Mouse (Mus musculus) testis, postnatal 10 days (tissue): ENCODE measurements around the gene Gzmd.
"Not testable (repeated sequence)": the region's sequence is repeated elsewhere in the genome, so short reads cannot be mapped to it uniquely, and the experiment has no call there.

Source experiments
- DNase-seq: peaks from one replicate; pipeline ENCODE4 v3.0.0; 2021; ENCODE audit warnings: low spot score

Gzmd gene

GRCm38 (mm10) chr14:56132508-56132907, at the start of gene Gzmd:
Gzmd (minus strand) TSS chr14:56132608.
- DNase-seq, result not testable (repeated sequence)

- peak; percentile 80 for DNase-seq
Measured at GRCm38 (mm10) chr14:56177651-56178050, 45.2 kb upstream of the Gzmd start.

GRCm38 (mm10) chr14:56174499-56174898, 42.1 kb upstream of the Gzmd start, which contains the start of gene Gzmn:
Gzmn (minus strand) TSS chr14:56174599.
- no peak for DNase-seq

- DNase-seq, result no peak
Measured at GRCm38 (mm10) chr14:56173396-56173795, 41.0 kb upstream of the Gzmd start.

- DNase-seq, result no peak
Measured at GRCm38 (mm10) chr14:56172744-56173143, 40.3 kb upstream of the Gzmd start.

GRCm38 (mm10) chr14:56168009-56168408, 35.6 kb upstream of the Gzmd start:
- no peak for DNase-seq

- DNase-seq, result no peak
Measured at GRCm38 (mm10) chr14:56162109-56162508, 29.7 kb upstream of the Gzmd start.

GRCm38 (mm10) chr14:56159479-56159878, 27.1 kb upstream of the Gzmd start, which contains the start of gene Gzmg:
Gzmg (minus strand) TSS chr14:56159579.
- not testable (repeated sequence) for DNase-seq

- no peak for DNase-seq
Measured at GRCm38 (mm10) chr14:56155340-56155739, 22.9 kb upstream of the Gzmd start.

GRCm38 (mm10) chr14:56133675-56134074, 1.3 kb upstream of the Gzmd start:
- not testable (repeated sequence) for DNase-seq

GRCm38 (mm10) chr14:56128341-56128740, 4.1 kb downstream of the Gzmd start:
- DNase-seq, result no peak

- no peak for DNase-seq
Measured at GRCm38 (mm10) chr14:56123516-56123915, 8.9 kb downstream of the Gzmd start.

- no peak for DNase-seq
Measured at GRCm38 (mm10) chr14:56120525-56120924, 11.9 kb downstream of the Gzmd start, which contains the start of gene Gzme. Gzme (minus strand) TSS chr14:56120625.

GRCm38 (mm10) chr14:56115531-56116310, 16.7 kb downstream of the Gzmd start:
- not testable (repeated sequence) for DNase-seq

- DNase-seq, result no peak
Measured at GRCm38 (mm10) chr14:56105447-56106180, 26.8 kb downstream of the Gzmd start.

- DNase-seq, result no peak
Measured at GRCm38 (mm10) chr14:56105016-56105415, 27.4 kb downstream of the Gzmd start.

GRCm38 (mm10) chr14:56103452-56103851, 29.0 kb downstream of the Gzmd start:
- no peak for DNase-seq

GRCm38 (mm10) chr14:56102386-56102785, 30.0 kb downstream of the Gzmd start, which contains the start of gene Ctsg:
Ctsg (minus strand) TSS chr14:56102574.
- no peak for DNase-seq

GRCm38 (mm10) chr14:56098940-56099339, 33.5 kb downstream of the Gzmd start:
- no peak for DNase-seq

- DNase-seq, result no peak
Measured at GRCm38 (mm10) chr14:56097597-56097996, 34.8 kb downstream of the Gzmd start.

GRCm38 (mm10) chr14:56093353-56093752, 39.1 kb downstream of the Gzmd start:
- no peak for DNase-seq

- no peak for DNase-seq
Measured at GRCm38 (mm10) chr14:56086711-56087110, 45.7 kb downstream of the Gzmd start.

- no peak for DNase-seq
Measured at GRCm38 (mm10) chr14:56085167-56085566, 47.2 kb downstream of the Gzmd start, which contains the start of gene Mcpt8. Mcpt8 (minus strand) TSS chr14:56085273.
